Mouse (Mus musculus) frontal cortex, adult 2 months (tissue): ENCODE measurements at regions not wholly inside any gene's neighbourhood (a gene's known extent, or its start where the extent isn't known, plus 50 kb on each side); places are given as distances from the start of the nearest gene placed in this dataset.
"Not testable (repeated sequence)": the region's sequence is repeated elsewhere in the genome, so short reads cannot be mapped to it uniquely, and the experiment has no call there.

Experiments
- DNase-seq, 2 experiments: peaks; one replicate each; pipeline ENCODE4 v3.0.0; 2022; ENCODE audit warnings: low spot score in 1 of 2; ENCODE audit errors: extremely low spot score in 1 of 2

GRCm38 (mm10) chr3:83416536-83416935, 288.8 kb downstream of the Dchs2 start:
- peak in 1 of 2 experiments; percentile 8 for DNase-seq

- DNase-seq: no peak
Observed at GRCm38 (mm10) chr3:83424267-83424666, 296.5 kb downstream of the Dchs2 start.

- DNase-seq: no peak
Observed at GRCm38 (mm10) chr3:83429376-83429775, 301.6 kb downstream of the Dchs2 start.

- DNase-seq: peak in 1 of 2 experiments; percentile 54
Observed at GRCm38 (mm10) chr3:83446154-83446667, 318.5 kb downstream of the Dchs2 start.

GRCm38 (mm10) chr3:83450662-83451061, 315.5 kb upstream of the Sfrp2 start:
- DNase-seq: no peak

GRCm38 (mm10) chr3:83451317-83451716, 314.8 kb upstream of the Sfrp2 start:
- DNase-seq: no peak

GRCm38 (mm10) chr3:83453462-83453861, 312.7 kb upstream of the Sfrp2 start:
- no peak for DNase-seq

- no peak for DNase-seq
Observed at GRCm38 (mm10) chr3:83458450-83458849, 307.7 kb upstream of the Sfrp2 start.

GRCm38 (mm10) chr3:83479251-83479650, 286.9 kb upstream of the Sfrp2 start:
- no peak for DNase-seq

- DNase-seq: no peak
Observed at GRCm38 (mm10) chr3:83480176-83480575, 285.9 kb upstream of the Sfrp2 start.

GRCm38 (mm10) chr3:83486192-83486716, 279.9 kb upstream of the Sfrp2 start:
- peak in 1 of 2 experiments; percentile 3 for DNase-seq

- DNase-seq: peak in 1 of 2 experiments; percentile 23
Observed at GRCm38 (mm10) chr3:83495584-83495983, 270.5 kb upstream of the Sfrp2 start.

- no peak for DNase-seq
Observed at GRCm38 (mm10) chr3:83503901-83504300, 262.2 kb upstream of the Sfrp2 start.

GRCm38 (mm10) chr3:83516614-83517013, 249.5 kb upstream of the Sfrp2 start:
- DNase-seq: no peak

- DNase-seq: peak in 1 of 2 experiments; percentile 7
Observed at GRCm38 (mm10) chr3:83517914-83518635, 248.0 kb upstream of the Sfrp2 start.

- no peak for DNase-seq
Observed at GRCm38 (mm10) chr3:83530243-83530847, 235.8 kb upstream of the Sfrp2 start.

GRCm38 (mm10) chr3:83536624-83537023, 229.5 kb upstream of the Sfrp2 start:
- DNase-seq: not testable (repeated sequence)

- no peak for DNase-seq
Observed at GRCm38 (mm10) chr3:83537231-83537630, 228.9 kb upstream of the Sfrp2 start.

- DNase-seq: no peak
Observed at GRCm38 (mm10) chr3:83537711-83538110, 228.4 kb upstream of the Sfrp2 start.

GRCm38 (mm10) chr3:83538898-83539297, 227.2 kb upstream of the Sfrp2 start:
- DNase-seq: no peak

- no peak for DNase-seq
Observed at GRCm38 (mm10) chr3:83540997-83541932, 224.9 kb upstream of the Sfrp2 start.
